ENCODE assay signal across 1 mouse cellular context in the genomic region with DNA sequence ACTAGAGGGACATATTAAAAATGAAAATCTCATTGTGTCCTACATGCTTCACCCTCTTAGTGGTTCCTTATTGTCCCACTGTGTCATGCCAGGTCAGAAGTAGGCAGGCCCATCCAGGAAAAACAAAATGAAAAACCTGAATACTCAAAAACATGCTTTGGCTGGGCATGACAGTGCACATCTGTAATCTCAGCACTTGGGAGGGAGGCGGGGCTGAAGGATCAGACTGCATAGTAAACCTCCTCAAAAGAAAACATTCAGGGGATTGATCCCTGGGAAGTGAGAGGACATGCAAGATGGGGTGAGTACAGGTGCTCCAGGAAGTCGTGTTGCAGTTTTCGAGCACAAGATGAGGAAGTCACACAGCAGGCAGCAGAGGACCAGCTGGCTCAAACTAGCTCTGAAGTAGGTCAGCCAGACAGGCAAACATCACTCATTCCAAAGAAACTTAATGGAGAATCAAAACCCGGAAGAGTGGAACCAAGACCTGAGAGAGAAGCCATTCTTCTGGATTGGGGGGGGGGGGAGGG.
TF ChIP-seq lines count a peak whose summit lies in the region.

No protein-coding gene starts in this region.

TF ChIP-seq in MEL, 35 proteins besides CTCF, POLR2A, EP300 and RAD21:
- TF ChIP-seq MYB (IDR thresholded peaks at IDR 0.05; ENCODE audit: low read depth, low read length) = no peak
- 0 out of 2 replicates have a peak, but pooled peaks have one; percentile 1 for TF ChIP-seq NRF1 (IDR thresholded peaks at IDR 0.05; ENCODE audit: insufficient read depth, low read depth, low read length, poor library complexity, severe bottlenecking)
- TF ChIP-seq POLR2AphosphoS2 (IDR thresholded peaks at IDR 0.05; ENCODE audit: low read length) = no peak
- no peak for TF ChIP-seq MYC (IDR thresholded peaks at IDR 0.05; ENCODE audit: low read depth, low read length)
- TF ChIP-seq CHD1 (IDR thresholded peaks at IDR 0.05; ENCODE audit: low read depth, low read length) = no peak
- TF ChIP-seq GATA1 (IDR thresholded peaks at IDR 0.05; ENCODE audit: low read depth, low read length) = no peak
- no peak for TF ChIP-seq GABPA (IDR thresholded peaks at IDR 0.05; ENCODE audit: low read depth, low read length)
